Mouse (Mus musculus): Measurements from ENCODE around the gene Kif24.

DNA sequence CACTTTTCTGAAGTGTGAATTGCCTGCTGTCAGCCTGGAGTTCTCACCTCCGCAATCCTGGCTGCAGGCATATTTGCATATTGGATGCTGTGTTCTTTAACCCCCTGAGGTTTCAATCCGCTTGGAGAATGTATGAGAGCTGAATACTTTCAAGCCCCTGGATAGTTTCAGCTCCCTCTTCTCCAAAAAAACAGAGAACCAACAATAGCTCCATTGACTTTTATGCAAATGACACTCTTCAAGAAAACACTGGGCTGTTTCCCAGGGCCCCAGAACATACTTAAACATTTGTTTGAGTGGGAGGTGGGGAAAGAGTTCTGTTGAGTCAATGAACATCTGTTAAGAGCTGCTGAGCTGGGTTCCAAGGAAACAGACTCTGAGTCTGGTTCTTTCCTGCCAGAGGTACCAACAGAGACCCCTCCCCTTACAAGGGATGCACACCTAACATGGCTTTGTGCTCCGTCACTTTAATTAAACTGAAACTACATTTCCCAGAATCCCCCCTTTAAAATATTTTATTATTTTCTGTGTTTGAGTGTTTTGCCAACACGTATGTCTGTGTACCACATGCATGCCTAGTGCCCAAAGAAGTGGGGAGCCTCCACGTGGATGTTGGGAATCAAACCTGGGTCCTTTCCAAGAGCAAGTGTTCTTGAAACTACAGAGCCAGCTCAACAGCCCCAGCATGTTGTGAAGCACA, 6.1 kb upstream of the Kif24 start:
- TF ChIP-seq POLR2A (IDR thresholded peaks at IDR 0.05; ENCODE audit: control insufficient read depth, low read depth, low read length) = no peak
- TF ChIP-seq CTCF (IDR thresholded peaks at IDR 0.05; ENCODE audit: control insufficient read depth, insufficient read depth, insufficient replicate concordance, low read depth, low read length) = no peak
